Mouse (Mus musculus): ENCODE results near the gene Thap3.

- TF ChIP-seq CTCF (IDR thresholded peaks at IDR 0.05; ENCODE audit: low read depth) (no peak), EP300 (IDR thresholded peaks at IDR 0.05; ENCODE audit: low read depth) (no peak)
Observed at GRCm38 (mm10) chr4:151946211-151946610, 42.6 kb downstream of the Thap3 start.

Data from liver, postnatal 0 days (tissue).